Mouse (Mus musculus) hindbrain, embryonic 11.5 days (tissue): ENCODE results near the gene Tigit. TPM values are rescaled to one million over a fixed set of nuclear protein-coding genes. Genes with fewer than 3 reads are reported as not detected.

ENCODE experiments used
- ATAC-seq: fragments of 200-750 bp; cut with Nextera tagmentation; 2 replicates; pipeline ENCODE4 v1.8.0; 2017; ENCODE audit warnings: mild to moderate bottlenecking, moderate TSS enrichment, moderate library complexity; ENCODE audit not compliant: low FRiP score
- DNase-seq: peaks from one replicate; pipeline ENCODE4 v3.0.0-alpha.2; 2015; ENCODE audit warnings: low spot score
- H3K27ac ChIP-seq: fragments of 300-500 bp; sonication (generic); 2 replicates; pipeline ENCODE4 v1.5.1; 2014; ENCODE audit warnings: mild to moderate bottlenecking, low read depth, low read length
- H3K27me3 ChIP-seq: fragments of 300-500 bp; sonication (generic); 2 replicates; pipeline ENCODE4 v1.6.1; 2014; ENCODE audit warnings: mild to moderate bottlenecking, low read length, moderate library complexity, mixed read lengths; ENCODE audit not compliant: control insufficient read depth, insufficient read depth
- H3K36me3 ChIP-seq: fragments of 300-500 bp; sonication (generic); 2 replicates; pipeline ENCODE4 v1.6.1; 2014; ENCODE audit warnings: mild to moderate bottlenecking, low read length, moderate library complexity, mixed read lengths; ENCODE audit not compliant: control insufficient read depth, insufficient read depth
- H3K4me1 ChIP-seq: fragments of 300-500 bp; sonication (generic); replicated peaks from 2 replicates; pipeline ENCODE4 v1.6.1; 2014; ENCODE audit warnings: low read length, mixed read lengths; ENCODE audit not compliant: control insufficient read depth, insufficient read depth
- H3K4me2 ChIP-seq: fragments of 300-500 bp; sonication (generic); replicated peaks from 2 replicates; pipeline ENCODE4 v1.6.1; 2014; ENCODE audit warnings: mild to moderate bottlenecking, low read depth, low read length
- H3K4me3 ChIP-seq: fragments of 300-500 bp; sonication (generic); 2 replicates; pipeline ENCODE4 v1.5.1; 2014; ENCODE audit warnings: low read depth, low read length
- H3K9ac ChIP-seq: fragments of 300-500 bp; sonication (generic); 2 replicates; pipeline ENCODE4 v1.6.1; 2014; ENCODE audit warnings: low read depth, low read length
- H3K9me3 ChIP-seq: fragments of 300-500 bp; sonication (generic); 2 replicates; pipeline ENCODE4 v1.6.1; 2016; ENCODE audit warnings: low read length; ENCODE audit not compliant: control insufficient read depth
- WGBS: fragments of 180-500 bp; shearing (Covaris S2); extraction: QIAGEN DNeasy Blood & Tissue Kit; methylation state at CpG from one replicate; pipeline ENCODE4 v1.1.7; 2014; 5-methylcytosine and 5-hydroxymethylcytosine counted together
- polyA plus RNA-seq: library from polyadenylated mRNA; unstranded; fragments of >200 nt; fragmentation: Nextera tagmentation; extraction: Ambion mirVana; gene quantifications from 2 replicates; pipeline ENCODE4 v1.2.1, GENCODE M21; 2014

The Tigit gene
- polyA plus RNA-seq, 1 experiment from 2014 or later = not detected

- Histone ChIP-seq H3K4me3 (no peak overlapping the region), H3K9ac (no peak overlapping the region), H3K27me3 (no peaks in the 10 kb centered on the region), H3K4me2 (no peak overlapping the region), H3K9me3 (no peaks in the 10 kb centered on the region), H3K27ac (no peak overlapping the region), H3K36me3 (no peaks in the 10 kb centered on the region), H3K4me1 (no peaks in the 10 kb centered on the region)
- ATAC-seq (no peak), DNase-seq (no peak)
- 82% methylated on average over 2 of the region's 2 CpGs for WGBS
Observed at GRCm38 (mm10) chr16:43687968-43688367, 24.0 kb upstream of the Tigit start.

GRCm38 (mm10) chr16:43674400-43674799, 10.5 kb upstream of the Tigit start:
- ATAC-seq (no peak), DNase-seq (no peak)
- Histone ChIP-seq H3K36me3 (no peaks in the 10 kb centered on the region), H3K27ac (no peak overlapping the region), H3K4me3 (no peak overlapping the region), H3K9me3 (no peaks in the 10 kb centered on the region), H3K9ac (no peak overlapping the region), H3K4me2 (no peak overlapping the region), H3K4me1 (no peaks in the 10 kb centered on the region), H3K27me3 (no peaks in the 10 kb centered on the region)
- WGBS = 78% methylated on average over 3 of the region's 3 CpGs

- H3K4me1 ChIP-seq = no peaks in the 10 kb centered on the region
- no peak overlapping the region for H3K4me3 ChIP-seq
- no peak overlapping the region for H3K9ac ChIP-seq
- DNase-seq (no peak), ATAC-seq (no peak)
- H3K4me2 ChIP-seq = no peak overlapping the region
- H3K36me3 ChIP-seq = no peaks in the 10 kb centered on the region
- no peak overlapping the region for H3K27ac ChIP-seq
- no peaks in the 10 kb centered on the region for H3K9me3 ChIP-seq
- H3K27me3 ChIP-seq = no peaks in the 10 kb centered on the region
Observed at GRCm38 (mm10) chr16:43672697-43673096, 8.8 kb upstream of the Tigit start.

- ATAC-seq = no peak
- no peaks in the 10 kb centered on the region for H3K4me1 ChIP-seq
- no peaks in the 10 kb centered on the region for H3K9me3 ChIP-seq
- no peaks in the 10 kb centered on the region for H3K36me3 ChIP-seq
- 91% methylated on average over 1 of the region's 1 CpGs for WGBS
- no peak overlapping the region for H3K4me2 ChIP-seq
- DNase-seq = no peak
- H3K27ac ChIP-seq = no peak overlapping the region
- no peaks in the 10 kb centered on the region for H3K27me3 ChIP-seq
- H3K9ac ChIP-seq = no peak overlapping the region
- no peak overlapping the region for H3K4me3 ChIP-seq
Observed at GRCm38 (mm10) chr16:43671972-43672371, 8.0 kb upstream of the Tigit start.

GRCm38 (mm10) chr16:43668294-43668693, 4.3 kb upstream of the Tigit start:
- H3K4me1 ChIP-seq = no peaks in the 10 kb centered on the region
- no peaks in the 10 kb centered on the region for H3K9me3 ChIP-seq
- H3K4me3 ChIP-seq = no peak overlapping the region
- H3K27ac ChIP-seq = no peak overlapping the region
- H3K4me2 ChIP-seq = no peak overlapping the region
- no peak overlapping the region for H3K9ac ChIP-seq
- WGBS = 92% methylated on average over 3 of the region's 3 CpGs
- no peaks in the 10 kb centered on the region for H3K36me3 ChIP-seq
- no peaks in the 10 kb centered on the region for H3K27me3 ChIP-seq
- no peak for DNase-seq
- ATAC-seq = no peak

- no peak for DNase-seq
- Histone ChIP-seq H3K4me2 (no peak overlapping the region), H3K4me1 (no peaks in the 10 kb centered on the region), H3K9ac (no peak overlapping the region), H3K4me3 (no peak overlapping the region), H3K36me3 (no peaks in the 10 kb centered on the region), H3K27me3 (no peaks in the 10 kb centered on the region), H3K27ac (no peak overlapping the region), H3K9me3 (no peaks in the 10 kb centered on the region)
- no peak for ATAC-seq
Observed at GRCm38 (mm10) chr16:43664861-43665260, 915 bp upstream of the Tigit start.

- no peak overlapping the region for H3K9ac ChIP-seq
- WGBS = 87% methylated on average over 10 of the region's 10 CpGs
Observed at GRCm38 (mm10) chr16:43662124-43663004, 1.6 kb downstream of the Tigit start.

GRCm38 (mm10) chr16:43661576-43661975, 2.4 kb downstream of the Tigit start:
- ATAC-seq = no peak
- Histone ChIP-seq H3K4me3 (no peak overlapping the region), H3K9ac (no peak overlapping the region), H3K27ac (no peak overlapping the region), H3K36me3 (no peaks in the 10 kb centered on the region), H3K9me3 (no peaks in the 10 kb centered on the region), H3K4me2 (no peak overlapping the region), H3K4me1 (no peaks in the 10 kb centered on the region), H3K27me3 (no peaks in the 10 kb centered on the region)
- WGBS = 92% methylated on average over 5 of the region's 5 CpGs
- DNase-seq = no peak

More at GRCm38 (mm10) chr16:43662124-43663004, 1.6 kb downstream of the Tigit start:
- Histone ChIP-seq H3K9me3 (no peaks in the 10 kb centered on the region), H3K4me3 (no peak overlapping the region), H3K4me2 (no peak overlapping the region), H3K36me3 (no peaks in the 10 kb centered on the region), H3K27me3 (no peaks in the 10 kb centered on the region), H3K4me1 (no peaks in the 10 kb centered on the region), H3K27ac (no peak overlapping the region)
- no peak for DNase-seq
- ATAC-seq = no peak

GRCm38 (mm10) chr16:43655183-43655787, 8.7 kb downstream of the Tigit start:
- Histone ChIP-seq H3K4me1 (no peaks in the 10 kb centered on the region), H3K4me3 (no peak overlapping the region), H3K27ac (no peak overlapping the region), H3K9ac (no peak overlapping the region), H3K9me3 (no peaks in the 10 kb centered on the region), H3K36me3 (no peaks in the 10 kb centered on the region), H3K27me3 (no peaks in the 10 kb centered on the region), H3K4me2 (no peak overlapping the region)
- DNase-seq = no peak
- 87% methylated on average over 6 of the region's 6 CpGs for WGBS
- ATAC-seq = no peak
